Mouse (Mus musculus) heart, postnatal 4 days (tissue): ENCODE measurements around the gene Susd1. TPM values are rescaled to one million over a fixed set of nuclear protein-coding genes. Genes with fewer than 3 reads are reported as not detected.
A peak's percentile ranks its signal among the peaks of the same experiment; 100 is the strongest.

ENCODE experiments used
- DNase-seq: peaks from one replicate; pipeline ENCODE4 v3.0.0; 2021
- total RNA-seq, 2 experiments: library from RNA; stranded (reverse); gene quantifications; 2 replicates each; pipeline ENCODE4 v1.2.3; 2021

Susd1 gene
- total RNA-seq, 2 experiments from 2014 or later, result 0.71 to 2.4 TPM

- no peak for DNase-seq
These were observed 9.3 kb downstream of the Susd1 start for GRCm38 (mm10) chr4:59429128-59429527.

GRCm38 (mm10) chr4:59426429-59426828 lies 12.0 kb downstream of the Susd1 start:
- no peak for DNase-seq

DNA sequence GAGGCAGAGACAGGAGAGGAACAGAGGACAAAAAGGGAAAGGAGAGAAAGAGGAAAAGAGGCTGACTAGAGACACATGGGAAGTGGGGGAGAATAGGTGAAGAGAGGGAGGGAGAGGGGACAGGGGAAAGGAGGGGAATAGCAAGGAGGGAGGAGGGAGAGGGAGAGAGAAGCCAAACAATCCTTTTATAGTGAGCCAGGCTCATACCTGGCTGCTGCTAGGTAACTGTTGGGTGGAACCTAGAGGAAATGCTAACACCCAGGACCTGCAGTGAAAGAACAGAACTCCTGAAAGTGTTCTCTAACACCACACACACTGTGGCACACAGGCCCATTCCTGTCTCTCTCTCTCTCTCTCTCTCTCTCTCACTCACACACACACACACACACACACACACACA lies 15.6 kb downstream of the Susd1 start:
- DNase-seq, result no peak

DNA sequence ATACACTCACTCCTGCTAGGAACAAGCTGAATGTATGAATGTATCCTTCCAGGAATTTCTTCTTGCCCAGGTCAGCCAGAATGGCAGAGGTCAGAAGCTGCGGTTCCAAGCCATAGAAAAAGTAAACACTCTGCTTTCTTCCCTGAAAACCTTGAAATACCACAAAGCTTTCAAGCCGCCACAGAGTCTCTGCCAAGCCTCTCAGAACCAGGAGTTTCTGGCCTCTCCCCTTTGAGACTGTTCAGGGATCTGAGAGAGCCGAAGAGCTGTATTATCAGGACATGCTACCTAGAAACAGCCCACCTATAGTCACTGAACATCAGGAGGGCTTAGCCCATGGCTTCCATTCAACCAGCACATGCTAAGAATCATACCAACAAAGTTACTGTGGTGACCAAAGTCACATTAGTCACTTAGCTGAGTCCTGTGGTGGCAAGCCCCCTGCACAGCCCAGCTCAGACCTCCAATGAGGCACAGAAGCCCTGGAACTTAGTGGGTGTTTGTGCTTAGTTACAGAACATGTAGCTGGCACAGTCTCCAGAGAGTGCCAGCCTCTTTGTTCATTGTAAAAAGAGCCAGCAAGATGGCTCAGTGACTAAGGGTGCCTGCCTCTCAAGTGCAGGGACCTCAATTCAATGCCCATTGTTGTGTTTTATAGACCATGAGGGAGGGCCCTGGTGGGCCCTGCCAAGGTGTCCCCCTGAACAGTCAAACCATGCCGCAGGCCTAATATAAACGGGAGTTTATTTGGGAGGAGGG lies 16.2 kb downstream of the Susd1 start:
- no peak for DNase-seq

DNA sequence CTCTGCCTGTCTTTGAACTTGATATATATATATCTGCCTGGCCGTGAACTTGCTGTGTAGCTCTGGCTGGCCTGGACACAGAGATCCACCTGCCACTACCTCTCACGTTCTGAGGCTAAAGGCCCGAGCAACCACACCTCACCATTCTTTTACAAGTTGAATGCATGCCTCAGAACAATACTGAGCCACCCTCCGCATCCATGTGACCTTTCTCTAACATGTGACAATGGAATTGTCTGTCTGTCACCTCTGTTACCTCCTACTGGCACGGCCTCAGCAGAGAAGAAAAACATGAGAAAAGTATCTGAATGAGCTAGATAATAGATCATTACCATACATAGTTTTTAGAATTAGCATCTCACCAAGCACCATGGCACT lies 17.1 kb downstream of the Susd1 start:
- no peak for DNase-seq

GRCm38 (mm10) chr4:59420695-59421368 lies 17.6 kb downstream of the Susd1 start:
- no peak for DNase-seq

DNA sequence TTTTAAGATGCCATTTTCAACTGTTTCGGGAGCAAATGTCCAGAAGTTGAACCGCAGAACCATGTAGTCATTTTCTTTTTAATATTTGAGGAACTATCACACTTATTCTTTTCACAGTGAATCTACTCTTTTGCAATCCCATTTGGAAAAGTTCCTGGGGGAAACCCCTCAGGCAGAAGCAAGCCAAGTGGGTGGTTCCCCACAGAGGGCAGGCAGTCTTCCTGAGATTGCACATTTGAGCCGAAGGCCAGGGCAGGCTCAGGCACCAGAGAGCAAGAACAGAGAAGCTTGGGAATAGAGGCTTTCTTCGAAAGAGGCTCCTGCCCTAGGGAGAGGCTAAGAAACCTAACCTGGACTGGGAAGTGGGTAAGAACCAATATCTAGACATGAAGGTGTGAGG lies 19.2 kb downstream of the Susd1 start:
- DNase-seq, result no peak

GRCm38 (mm10) chr4:59413428-59413827 lies 25.0 kb downstream of the Susd1 start:
- DNase-seq, result no peak

- DNase-seq, result no peak
These were observed 27.3 kb downstream of the Susd1 start for GRCm38 (mm10) chr4:59411153-59411552.

DNA sequence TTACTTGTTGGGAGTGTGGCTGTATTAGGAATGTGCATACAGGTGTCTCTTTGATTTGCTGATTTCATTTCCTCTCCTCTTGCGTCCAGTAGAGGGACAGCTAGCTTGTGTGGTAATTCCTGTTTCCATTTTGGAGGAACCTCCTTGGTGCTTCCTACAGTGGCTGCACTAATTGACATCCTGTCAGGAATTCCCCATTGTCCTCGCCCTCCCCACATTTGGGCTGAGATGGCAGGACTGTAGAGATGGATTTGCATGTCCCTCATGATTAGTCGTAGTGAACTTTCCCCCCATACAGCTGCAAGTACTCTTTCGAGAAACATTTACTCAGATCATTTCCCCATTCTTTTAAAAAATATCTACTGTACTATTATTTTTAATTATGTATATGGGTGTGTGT lies 30.7 kb downstream of the Susd1 start:
- no peak for DNase-seq

DNA sequence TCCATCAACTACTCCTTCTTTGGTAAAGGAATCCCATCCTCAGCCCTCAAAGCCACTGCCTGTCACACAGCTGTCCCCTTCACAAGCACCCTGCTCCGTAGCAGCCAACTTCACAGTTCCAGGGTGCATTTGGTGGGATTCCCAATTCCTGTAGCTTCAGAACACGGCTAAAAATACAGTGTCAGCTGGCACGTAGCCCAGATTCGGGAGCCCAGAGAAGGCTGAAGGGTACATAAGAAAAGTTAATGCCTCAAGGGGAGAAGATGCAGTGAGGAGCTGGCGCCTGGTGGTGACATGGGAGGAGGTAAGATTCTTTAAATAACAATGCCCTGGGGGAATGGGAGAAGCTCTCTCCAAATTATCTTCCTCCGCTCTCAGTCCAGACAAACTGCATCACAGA lies 34.1 kb downstream of the Susd1 start:
- DNase-seq, result peak; percentile 82

DNA sequence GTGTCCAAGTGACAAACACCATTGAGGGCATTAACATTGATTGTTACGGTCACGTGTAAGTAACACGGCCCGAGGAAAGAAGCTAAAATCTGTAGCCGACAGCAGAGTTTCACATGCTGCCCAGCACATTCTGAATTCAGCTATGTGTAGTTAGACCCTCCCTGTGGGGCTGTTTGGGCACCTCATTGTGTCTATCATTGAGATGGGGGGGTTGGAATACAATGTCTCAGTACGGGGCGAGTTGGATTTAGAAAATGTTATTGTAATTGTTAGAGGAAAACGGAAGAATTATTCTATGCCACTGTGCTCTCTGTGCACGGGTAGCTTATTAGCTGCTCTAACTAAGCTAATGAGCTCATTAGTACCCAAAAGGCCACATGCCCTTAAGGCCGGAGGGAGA lies 37.5 kb downstream of the Susd1 start:
- DNase-seq, result no peak

- no peak for DNase-seq
These were observed 39.1 kb downstream of the Susd1 start for GRCm38 (mm10) chr4:59399343-59399742.

GRCm38 (mm10) chr4:59395528-59395927 lies 42.9 kb downstream of the Susd1 start:
- no peak for DNase-seq

- DNase-seq, result no peak
These were observed 44.3 kb downstream of the Susd1 start for GRCm38 (mm10) chr4:59394155-59394554.

- no peak for DNase-seq
These were observed 49.9 kb downstream of the Susd1 start for GRCm38 (mm10) chr4:59388447-59389030.

- DNase-seq, result no peak
These were observed 50.8 kb downstream of the Susd1 start for GRCm38 (mm10) chr4:59387387-59388210.

DNA sequence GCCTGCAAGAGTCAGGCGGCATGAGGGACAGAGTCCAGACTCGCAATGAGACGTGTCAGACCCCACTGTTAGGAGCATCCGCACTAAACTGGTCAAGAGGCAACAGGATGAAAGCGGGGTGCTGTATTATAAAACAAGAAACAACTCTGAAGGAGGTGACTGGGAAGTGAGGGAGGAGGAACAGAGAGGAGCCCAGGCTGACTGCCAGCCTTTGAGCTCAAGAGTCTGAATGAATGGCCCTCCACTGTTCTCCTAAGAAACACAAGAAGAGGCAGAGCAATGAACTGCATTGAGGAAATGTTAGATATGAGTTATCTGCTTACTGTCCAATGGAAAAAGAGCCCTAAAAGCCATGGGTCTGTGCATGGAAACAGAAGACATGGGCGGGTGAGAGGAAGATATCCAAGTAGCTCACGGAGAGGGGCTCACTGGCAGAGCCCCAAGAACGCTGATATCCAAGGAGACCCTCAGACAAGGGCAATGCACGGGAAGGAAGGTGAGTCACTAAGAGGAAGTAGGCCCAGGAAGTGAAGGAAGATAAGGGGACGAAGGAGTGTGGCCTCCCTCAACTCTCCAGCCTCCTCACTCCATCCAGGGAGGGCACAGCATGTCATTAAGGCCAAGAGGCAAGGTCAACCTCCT lies 53.1 kb downstream of the Susd1 start:
- DNase-seq, result no peak

DNA sequence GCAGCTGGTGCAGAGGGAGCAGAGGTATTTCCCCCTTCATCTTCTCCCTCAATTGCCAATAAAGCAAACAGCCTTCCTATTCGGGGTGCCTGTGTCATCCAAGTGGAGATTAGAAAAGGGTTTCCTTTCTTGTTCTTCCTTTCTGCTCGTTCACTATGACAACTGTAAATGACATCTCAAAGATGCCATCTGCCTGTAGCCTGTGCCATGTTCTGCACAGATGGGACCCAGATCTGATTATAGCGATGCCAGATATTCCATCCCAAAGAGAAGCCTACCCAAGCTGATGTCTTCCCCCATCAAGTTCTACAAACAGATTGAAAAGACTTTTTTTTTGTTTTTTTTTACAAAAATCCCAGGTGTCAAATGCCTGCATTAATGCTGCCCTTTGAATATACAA lies 54.6 kb downstream of the Susd1 start:
- DNase-seq, result no peak

- DNase-seq, result peak; percentile 28
These were observed 56.3 kb downstream of the Susd1 start for GRCm38 (mm10) chr4:59382131-59382530.

- DNase-seq, result peak; percentile 73
These were observed 57.3 kb downstream of the Susd1 start for GRCm38 (mm10) chr4:59381007-59381743.

DNA sequence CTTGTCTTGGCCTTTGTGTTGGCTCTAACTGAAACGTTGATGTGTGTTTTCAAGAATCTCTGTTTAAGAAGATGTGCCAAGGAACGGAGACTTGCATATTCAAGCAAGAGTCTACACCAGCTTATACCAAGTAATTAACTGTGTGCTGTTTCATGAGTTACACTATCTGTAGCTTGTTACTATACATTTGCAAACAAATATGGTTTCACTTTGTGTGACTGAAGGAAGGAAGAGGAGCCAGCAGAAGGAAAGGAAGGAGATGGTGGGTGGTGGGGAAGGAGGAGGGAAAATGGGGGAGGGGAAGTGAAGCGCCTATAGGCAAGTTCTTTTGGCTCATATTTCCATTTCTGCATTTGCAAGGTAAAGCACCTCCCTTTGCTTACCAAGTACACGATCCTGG lies 58.0 kb downstream of the Susd1 start:
- DNase-seq, result no peak
